Mouse (Mus musculus): ENCODE measurements at regions not wholly inside any gene's neighbourhood (a gene's known extent, or its start where the extent isn't known, plus 50 kb on each side); places are given as distances from the start of the nearest gene placed in this dataset.

GRCm38 (mm10) chr8:10906353-10906752 is 101.9 kb downstream of the Irs2 start:
- no peak for DNase-seq (ENCODE audit: low spot score)

DNA sequence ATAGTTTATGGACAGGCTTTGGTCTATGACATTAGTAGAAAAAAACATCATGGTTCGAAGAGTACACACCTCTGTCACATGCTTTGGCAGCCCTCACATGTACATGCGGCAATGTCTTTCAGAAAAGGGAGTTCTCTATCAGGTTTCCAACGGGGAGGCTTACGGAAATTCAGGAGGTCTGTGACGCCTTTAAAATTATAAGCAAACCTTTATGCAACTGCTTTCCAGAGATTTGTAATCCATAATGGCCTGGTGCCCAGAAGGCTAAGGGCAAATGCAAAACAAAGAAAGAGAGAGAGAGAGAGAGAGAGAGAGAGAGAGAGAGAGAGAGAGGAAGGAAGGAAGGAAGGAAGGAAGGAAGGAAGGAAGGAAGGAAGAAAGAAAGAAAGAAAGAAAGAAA is 102.5 kb downstream of the Irs2 start:
- DNase-seq (ENCODE audit: low spot score), result no peak

GRCm38 (mm10) chr8:10903957-10904356 is 104.3 kb downstream of the Irs2 start:
- no peak for DNase-seq (ENCODE audit: low spot score)

- DNase-seq (ENCODE audit: low spot score), result no peak
Observed at GRCm38 (mm10) chr8:10901954-10902353, 106.3 kb downstream of the Irs2 start.

GRCm38 (mm10) chr8:10901014-10901413 is 107.2 kb downstream of the Irs2 start:
- DNase-seq (ENCODE audit: low spot score), result no peak

- DNase-seq (ENCODE audit: low spot score), result no peak
Observed at GRCm38 (mm10) chr8:10899581-10900155, 108.6 kb downstream of the Irs2 start.

GRCm38 (mm10) chr8:10898562-10899527 is 109.4 kb downstream of the Irs2 start:
- no peak for DNase-seq (ENCODE audit: low spot score)

DNA sequence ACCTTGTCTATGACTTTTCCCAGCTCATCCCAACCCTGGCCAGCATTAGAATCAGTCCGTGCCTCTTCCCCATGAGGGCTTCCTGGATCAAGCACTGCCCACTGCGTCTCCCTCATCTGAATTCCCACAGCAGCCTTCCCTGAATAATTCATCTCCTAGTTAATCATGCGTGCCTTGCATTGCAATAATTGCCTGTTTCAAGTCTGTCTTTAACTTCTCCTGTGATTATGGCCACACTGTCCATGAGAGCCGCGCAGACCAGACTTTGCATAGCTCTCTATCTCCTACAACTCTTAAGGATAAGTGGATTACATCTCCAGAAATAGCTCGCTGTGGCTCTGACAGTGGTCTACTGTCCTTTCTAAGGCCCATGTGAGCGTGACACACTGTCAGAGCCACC is 110.7 kb downstream of the Irs2 start:
- DNase-seq (ENCODE audit: low spot score), result no peak

- DNase-seq (ENCODE audit: low spot score), result no peak
Observed at GRCm38 (mm10) chr8:10895178-10895577, 113.1 kb downstream of the Irs2 start.

DNA sequence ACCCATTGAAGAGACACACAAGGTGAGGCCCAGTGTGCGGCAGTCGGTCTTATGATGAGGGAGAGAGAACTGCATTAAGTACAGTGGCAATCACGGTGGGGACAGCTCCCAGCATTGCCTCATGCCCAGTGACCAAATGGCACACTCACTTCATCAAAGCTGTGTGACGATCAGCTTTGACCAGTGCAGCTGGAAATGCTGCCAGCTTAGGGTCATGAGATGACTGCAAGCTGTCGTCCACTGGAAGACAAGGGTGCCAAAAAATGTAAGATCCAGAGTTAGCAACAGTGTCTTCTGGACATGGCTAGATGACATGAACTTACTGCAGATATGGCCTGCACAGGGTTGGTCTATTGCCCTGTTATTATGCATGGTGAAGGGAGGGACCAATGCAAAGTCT is 114.0 kb downstream of the Irs2 start:
- DNase-seq (ENCODE audit: low spot score), result no peak

GRCm38 (mm10) chr8:10893709-10894108 is 114.5 kb downstream of the Irs2 start:
- DNase-seq (ENCODE audit: low spot score), result no peak

GRCm38 (mm10) chr8:10891906-10892305 is 116.4 kb downstream of the Irs2 start:
- DNase-seq (ENCODE audit: low spot score), result no peak

DNA sequence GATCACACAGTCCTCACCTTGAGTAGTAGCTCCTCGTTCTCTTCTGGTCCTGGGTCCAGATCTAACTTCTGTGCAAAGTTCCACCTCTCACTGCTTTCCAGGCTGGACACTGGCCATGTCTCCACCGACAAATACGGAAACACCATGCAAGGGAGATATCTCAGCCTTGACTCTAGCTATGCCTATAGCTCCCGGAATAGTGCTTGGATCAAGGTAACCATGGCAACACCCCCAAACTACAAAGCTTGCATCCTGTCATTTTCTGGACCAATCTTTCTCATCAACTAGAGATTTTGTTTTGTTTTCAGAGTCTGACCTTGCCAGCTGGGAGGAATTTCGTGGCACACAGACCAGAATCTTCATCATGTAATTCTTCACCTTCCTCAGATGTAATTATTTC is 116.8 kb downstream of the Irs2 start:
- DNase-seq (ENCODE audit: low spot score), result no peak

GRCm38 (mm10) chr8:10885452-10885851 is 122.8 kb downstream of the Irs2 start:
- no peak for DNase-seq (ENCODE audit: low spot score)

GRCm38 (mm10) chr8:10883418-10883817 is 124.8 kb downstream of the Irs2 start:
- DNase-seq (ENCODE audit: low spot score), result no peak

GRCm38 (mm10) chr8:10882381-10882780 is 125.9 kb downstream of the Irs2 start:
- DNase-seq (ENCODE audit: low spot score), result no peak

DNA sequence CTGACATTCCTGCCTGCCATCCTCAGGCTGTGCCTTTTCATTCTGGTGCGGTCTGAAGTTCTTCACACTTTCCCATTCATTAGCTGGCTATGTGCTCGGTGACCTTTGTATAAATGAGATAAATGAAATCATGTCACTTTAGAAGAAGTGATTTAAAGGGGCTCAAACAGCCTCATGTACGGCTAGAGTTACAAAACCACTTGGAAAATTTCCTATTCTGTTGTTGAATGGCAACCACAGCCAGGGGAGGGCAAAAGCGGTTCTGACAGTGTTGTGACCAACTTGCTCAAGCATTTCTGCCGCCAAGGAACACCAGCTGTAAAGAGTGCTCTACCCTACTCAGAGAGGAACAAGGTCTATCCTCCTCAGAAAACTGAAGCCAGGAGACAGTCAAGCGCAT is 128.4 kb downstream of the Irs2 start:
- DNase-seq (ENCODE audit: low spot score), result no peak

GRCm38 (mm10) chr8:10879049-10879847 is 129.0 kb downstream of the Irs2 start:
- DNase-seq (ENCODE audit: low spot score), result no peak

DNA sequence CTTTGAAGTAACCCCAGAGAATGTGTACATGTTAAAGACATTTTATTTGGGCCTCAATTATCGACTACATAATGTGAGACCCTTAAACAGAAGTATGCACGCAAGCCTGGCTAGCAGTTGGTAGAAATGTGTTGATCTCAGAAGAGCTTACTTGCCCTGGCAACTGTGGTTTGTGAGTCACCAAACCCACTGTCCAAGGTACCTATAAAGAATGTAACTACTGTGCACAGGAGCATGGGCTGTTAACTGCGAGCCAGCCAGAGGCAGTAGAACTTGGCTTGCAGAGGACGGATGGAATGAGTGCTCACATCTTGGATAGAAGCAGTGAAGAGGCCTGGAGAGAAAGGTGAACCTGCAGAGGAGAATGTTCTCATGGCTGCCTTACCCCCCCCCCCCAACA is 129.9 kb downstream of the Irs2 start:
- no peak for DNase-seq (ENCODE audit: low spot score)

DNA sequence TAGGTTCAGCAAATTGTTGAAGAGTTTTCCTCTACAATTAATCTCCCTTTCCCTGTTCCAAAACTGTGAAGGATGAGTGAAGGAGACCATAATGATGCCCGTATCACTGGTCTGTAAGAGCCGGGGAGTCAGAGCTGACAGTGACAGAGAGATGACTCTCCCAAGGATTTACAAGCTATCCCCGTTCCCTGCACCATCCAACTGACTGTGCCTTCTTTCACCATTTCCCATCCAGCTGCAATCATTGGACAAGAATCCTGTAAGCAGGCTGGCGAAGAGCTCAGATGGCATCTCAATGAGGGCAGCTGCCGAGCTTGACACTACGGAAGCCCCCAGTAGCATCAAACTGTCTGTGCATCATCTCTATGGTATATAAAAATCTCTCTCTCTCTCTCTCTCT is 133.1 kb downstream of the Irs2 start:
- no peak for DNase-seq (ENCODE audit: low spot score)

- DNase-seq (ENCODE audit: low spot score), result no peak
Observed at GRCm38 (mm10) chr8:10871451-10871850, 136.8 kb downstream of the Irs2 start.

GRCm38 (mm10) chr8:10870423-10871055 is 137.7 kb downstream of the Irs2 start:
- no peak for DNase-seq (ENCODE audit: low spot score)

Data from ovary, postnatal 14 days (tissue).